Mouse (Mus musculus) midbrain, embryonic 10.5 days (tissue): ENCODE measurements around the gene Rab4a. TPM values are rescaled to one million over a fixed set of nuclear protein-coding genes. Genes with fewer than 3 reads are reported as not detected.

Source experiments
- DNase-seq: peaks from one replicate; pipeline ENCODE4 v3.0.0-alpha.2; 2017; ENCODE audit warnings: low spot score
- H3K27ac ChIP-seq: fragments of 300-500 bp; sonication (generic); replicated peaks from 2 replicates; pipeline ENCODE4 v1.5.1; 2016; ENCODE audit warnings: mild to moderate bottlenecking
- H3K27me3 ChIP-seq: fragments of 300-500 bp; sonication (generic); 2 replicates; pipeline ENCODE4 v1.6.1; 2016; ENCODE audit warnings: low read depth, mild to moderate bottlenecking; ENCODE audit not compliant: poor library complexity, severe bottlenecking
- H3K36me3 ChIP-seq: fragments of 300-500 bp; sonication (generic); 2 replicates; pipeline ENCODE4 v1.6.1; 2016; ENCODE audit warnings: mild to moderate bottlenecking, moderate library complexity
- H3K4me1 ChIP-seq: fragments of 300-500 bp; sonication (generic); 2 replicates; pipeline ENCODE4 v1.6.1; 2016
- H3K4me3 ChIP-seq: fragments of 300-500 bp; sonication (generic); 2 replicates; pipeline ENCODE4 v1.5.1; 2016; ENCODE audit warnings: mild to moderate bottlenecking, moderate library complexity
- H3K9me3 ChIP-seq: fragments of 300-500 bp; sonication (generic); replicated peaks from 2 replicates; pipeline ENCODE4 v1.6.1; 2016; ENCODE audit warnings: mild to moderate bottlenecking
- WGBS: fragments of 180-500 bp; shearing (Covaris S2); methylation state at CpG from one replicate; pipeline ENCODE4 v1.1.7; 2016; 5-methylcytosine and 5-hydroxymethylcytosine counted together
- polyA plus RNA-seq: library from polyadenylated mRNA; unstranded; fragments of >200 nt; fragmentation: Nextera tagmentation; extraction: Ambion mirVana; gene quantifications from 2 replicates; pipeline ENCODE4 v1.2.1, GENCODE M21; 2016

Gene Rab4a
- polyA plus RNA-seq, 1 experiment from 2014 or later = 67.6 TPM

DNA sequence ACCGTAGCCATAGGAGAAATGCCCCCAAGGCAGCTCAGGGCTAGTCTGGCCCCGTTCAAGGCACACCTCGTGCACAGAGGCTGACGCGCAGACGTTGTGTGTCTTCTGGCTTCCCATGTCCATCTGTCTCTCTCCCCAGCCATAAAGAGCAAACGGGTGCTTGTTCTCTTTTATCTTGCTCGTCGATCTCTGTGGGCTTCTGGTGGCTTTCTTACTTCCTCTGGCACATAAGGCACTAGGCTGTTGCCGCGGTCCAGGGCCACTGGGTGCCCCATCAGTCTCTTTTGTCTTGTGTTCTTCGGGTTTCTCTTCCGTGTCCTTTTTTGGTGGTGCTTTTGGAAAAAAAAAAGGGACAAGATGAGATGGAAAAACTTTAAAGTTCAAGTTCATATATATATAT lies 39.3 kb downstream of the Rab4a start:
- DNase-seq = no peak
- no peak overlapping the region for H3K27ac ChIP-seq
- H3K4me3 ChIP-seq = no peak overlapping the region
- peaks cover 42% of the 10 kb centered on the region for H3K36me3 ChIP-seq
- 94% methylated on average over 13 of the region's 13 CpGs for WGBS
- H3K27me3 ChIP-seq = no peaks in the 10 kb centered on the region
- no peaks in the 10 kb centered on the region for H3K9me3 ChIP-seq
- no peaks in the 10 kb centered on the region for H3K4me1 ChIP-seq

DNA sequence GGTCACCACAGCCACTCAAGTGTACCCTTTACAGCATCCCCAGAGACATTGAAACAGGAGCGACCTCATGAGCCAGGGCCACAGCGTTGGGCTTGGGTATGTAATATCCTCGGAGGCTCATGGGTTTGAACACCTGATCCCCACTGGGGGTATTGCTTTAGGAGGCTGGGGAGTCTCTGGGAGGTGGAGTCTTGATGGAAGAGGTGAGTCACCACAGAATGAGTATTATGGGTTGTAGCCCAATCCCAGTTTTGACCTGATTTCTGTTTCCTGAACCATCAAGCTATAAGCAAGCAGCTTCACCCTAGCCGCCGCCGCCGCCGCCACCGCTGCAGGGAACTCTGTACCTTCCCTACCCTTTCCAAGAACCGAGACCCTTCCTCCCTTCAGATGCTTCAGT lies 40.2 kb downstream of the Rab4a start:
- H3K36me3 ChIP-seq = peaks cover 35% of the 10 kb centered on the region
- H3K9me3 ChIP-seq = no peaks in the 10 kb centered on the region
- no peak overlapping the region for H3K4me3 ChIP-seq
- no peaks in the 10 kb centered on the region for H3K4me1 ChIP-seq
- WGBS = 94% methylated on average over 10 of the region's 10 CpGs
- DNase-seq = no peak
- H3K27ac ChIP-seq = no peak overlapping the region
- H3K27me3 ChIP-seq = no peaks in the 10 kb centered on the region

DNA sequence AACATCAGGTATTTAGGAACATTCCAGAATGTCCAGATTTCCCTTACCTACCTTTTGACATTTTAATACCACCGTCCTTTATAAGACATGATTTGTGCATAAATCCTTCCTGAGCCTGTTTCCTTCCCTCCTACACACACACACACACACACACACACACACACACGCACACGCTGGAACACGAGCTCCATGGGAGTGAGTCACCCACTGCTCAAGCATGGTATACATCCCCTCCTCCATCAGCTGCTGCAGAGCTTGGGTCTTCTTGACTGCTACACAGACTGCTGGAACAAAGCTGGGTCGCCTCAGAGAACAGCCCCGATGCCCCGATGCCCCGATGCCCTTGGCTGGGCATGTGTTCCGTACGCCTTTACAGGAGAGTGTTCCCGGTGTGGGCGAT lies 40.7 kb downstream of the Rab4a start:
- Histone ChIP-seq H3K27ac (no peak overlapping the region), H3K27me3 (no peaks in the 10 kb centered on the region), H3K36me3 (peaks cover 30% of the 10 kb centered on the region), H3K9me3 (no peaks in the 10 kb centered on the region), H3K4me3 (no peak overlapping the region), H3K4me1 (no peaks in the 10 kb centered on the region)
- WGBS = 95% methylated on average over 12 of the region's 12 CpGs
- DNase-seq = no peak

- peaks cover 20% of the 10 kb centered on the region for H3K36me3 ChIP-seq
- no peak overlapping the region; the same call in 1 of the 2 replicates for H3K27ac ChIP-seq
- H3K27me3 ChIP-seq = no peaks in the 10 kb centered on the region
- no peak for DNase-seq
- H3K4me1 ChIP-seq = no peaks in the 10 kb centered on the region
- no peak overlapping the region for H3K4me3 ChIP-seq
- H3K9me3 ChIP-seq = no peaks in the 10 kb centered on the region
- WGBS = 79% methylated on average over 3 of the region's 3 CpGs
These were observed 41.8 kb downstream of the Rab4a start for GRCm38 (mm10) chr8:123847546-123847945.

GRCm38 (mm10) chr8:123849352-123849751 lies 43.6 kb downstream of the Rab4a start:
- Histone ChIP-seq H3K36me3 (peaks cover 10% of the 10 kb centered on the region), H3K4me3 (no peak overlapping the region), H3K27me3 (no peaks in the 10 kb centered on the region), H3K27ac (no peak overlapping the region), H3K9me3 (no peaks in the 10 kb centered on the region), H3K4me1 (no peaks in the 10 kb centered on the region)
- DNase-seq = no peak
- 89% methylated on average over 4 of the region's 4 CpGs for WGBS

DNA sequence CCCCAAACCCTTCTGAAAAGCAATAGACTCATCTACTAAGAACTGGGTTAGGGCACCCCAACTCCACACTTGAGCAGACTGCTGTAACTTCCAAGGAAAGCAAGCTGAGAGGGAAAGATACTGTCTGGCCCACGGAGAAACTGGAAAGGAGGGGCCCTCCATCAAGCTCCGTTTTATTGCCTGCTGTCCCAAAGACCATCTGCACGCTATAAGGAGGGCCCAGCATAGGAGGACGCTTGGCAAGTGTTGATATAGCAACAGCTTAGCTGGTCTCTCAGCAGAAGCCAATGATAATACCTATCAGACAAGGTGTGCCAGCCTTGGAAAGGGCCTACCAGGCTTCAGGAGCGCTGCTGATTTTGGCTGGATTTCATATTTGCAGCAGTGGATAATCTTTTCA lies 45.8 kb downstream of the Rab4a start:
- 76% methylated on average over 5 of the region's 5 CpGs for WGBS
- H3K27ac ChIP-seq = no peak overlapping the region
- 0 out of 2 replicates have a peak, but pooled peaks cover 8% of the 10 kb centered on the region for H3K36me3 ChIP-seq
- DNase-seq = no peak
- 0 out of 2 replicates have a peak, but pooled peaks cover 2% of the 10 kb centered on the region for H3K4me1 ChIP-seq
- peaks cover 6% of the 10 kb centered on the region; the same call in 1 of the 2 replicates for H3K9me3 ChIP-seq
- no peaks in the 10 kb centered on the region for H3K27me3 ChIP-seq
- H3K4me3 ChIP-seq = no peak overlapping the region

- Histone ChIP-seq H3K36me3 (0 out of 2 replicates have a peak, but pooled peaks cover 8% of the 10 kb centered on the region), H3K4me3 (no peak overlapping the region), H3K27ac (no peak overlapping the region), H3K4me1 (peaks cover 16% of the 10 kb centered on the region), H3K9me3 (peaks cover 6% of the 10 kb centered on the region; the same call in 1 of the 2 replicates), H3K27me3 (no peaks in the 10 kb centered on the region)
- WGBS = 93% methylated on average over 1 of the region's 1 CpGs
- no peak for DNase-seq
These were observed 48.5 kb downstream of the Rab4a start for GRCm38 (mm10) chr8:123854252-123854651.

DNA sequence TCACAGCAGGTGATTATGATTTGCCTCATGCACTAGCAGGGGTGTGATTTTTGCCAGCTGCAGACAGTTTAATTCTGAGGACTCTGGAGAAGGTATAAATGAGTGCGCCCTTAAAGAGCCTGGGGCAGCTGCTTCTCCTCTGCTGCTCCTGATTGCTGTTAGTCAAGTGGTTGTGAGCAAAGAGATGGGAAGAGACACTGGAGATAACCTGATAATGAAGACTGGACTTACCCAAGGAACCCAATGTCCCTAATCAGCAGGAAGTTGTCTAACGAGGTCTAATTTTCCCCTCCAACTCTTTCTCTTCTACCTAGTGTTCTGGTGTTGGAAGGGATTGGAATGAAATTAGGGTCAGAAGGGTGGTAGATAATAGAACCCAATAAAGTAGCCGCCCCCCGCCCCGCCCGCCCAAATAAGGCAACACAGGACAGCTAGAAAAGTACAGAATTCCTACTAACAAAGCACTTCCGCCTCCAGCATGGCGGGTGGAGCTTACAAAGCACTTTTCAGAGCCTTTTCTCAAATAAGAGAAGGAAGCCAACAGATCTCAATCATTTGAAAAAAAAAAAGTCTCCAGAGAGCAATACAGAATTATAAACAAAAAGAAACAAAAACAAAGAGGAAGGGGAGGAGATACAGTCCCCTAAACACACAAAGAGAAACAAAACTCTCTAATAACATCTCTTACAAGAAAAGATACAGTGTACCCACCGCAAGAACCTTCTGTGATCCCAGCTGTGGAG lies 49.1 kb downstream of the Rab4a start:
- Histone ChIP-seq H3K27me3 (peaks cover 2% of the 10 kb centered on the region), H3K36me3 (0 out of 2 replicates have a peak, but pooled peaks cover 8% of the 10 kb centered on the region)
- 89% methylated on average over 9 of the region's 9 CpGs for WGBS

GRCm38 (mm10) chr8:123857361-123857760 lies 51.6 kb downstream of the Rab4a start:
- H3K4me3 ChIP-seq = peak overlapping the region; percentile 97; the same call in 1 of the 2 replicates
- H3K27me3 ChIP-seq = peaks cover 26% of the 10 kb centered on the region
- H3K9me3 ChIP-seq = peaks cover 6% of the 10 kb centered on the region; the same call in 1 of the 2 replicates
- DNase-seq = no peak
- WGBS = 72% methylated on average over 3 of the region's 3 CpGs
- H3K27ac ChIP-seq = no peak overlapping the region
- 0 out of 2 replicates have a peak, but pooled peaks cover 8% of the 10 kb centered on the region for H3K36me3 ChIP-seq
- H3K4me1 ChIP-seq = peaks cover 22% of the 10 kb centered on the region

More for the DNA sequence above, 49.1 kb downstream of the Rab4a start:
- H3K4me3 ChIP-seq = no peak overlapping the region
- peaks cover 19% of the 10 kb centered on the region for H3K4me1 ChIP-seq
- H3K9me3 ChIP-seq = peaks cover 6% of the 10 kb centered on the region; the same call in 1 of the 2 replicates
- H3K27ac ChIP-seq = no peak overlapping the region
- no peak for DNase-seq

DNA sequence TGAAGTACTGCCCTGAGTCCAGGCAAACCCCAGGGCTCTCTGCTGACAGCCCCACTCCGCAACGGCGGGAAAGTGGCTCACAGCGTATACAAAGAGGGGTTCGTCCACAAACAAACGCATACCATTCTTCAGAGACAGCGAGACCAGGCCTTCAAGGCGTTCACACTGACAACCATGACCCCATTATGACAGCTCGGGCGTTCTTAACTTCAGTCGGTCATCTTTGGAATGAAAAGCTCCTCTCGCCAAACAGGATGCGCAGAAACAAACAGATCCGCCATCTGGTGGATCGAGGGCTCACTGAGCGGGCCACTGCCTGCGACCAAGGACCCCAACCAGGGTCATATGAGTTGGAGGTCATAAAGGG lies 52.8 kb downstream of the Rab4a start:
- H3K27ac ChIP-seq = peak overlapping the region; percentile 87
- under 1% methylated on average over 17 of the region's 17 CpGs for WGBS
- H3K4me3 ChIP-seq = peak overlapping the region; percentile 97
- peaks cover 22% of the 10 kb centered on the region for H3K4me1 ChIP-seq
- H3K36me3 ChIP-seq = 0 out of 2 replicates have a peak, but pooled peaks cover 8% of the 10 kb centered on the region
- peaks cover 36% of the 10 kb centered on the region for H3K27me3 ChIP-seq
- peaks cover 6% of the 10 kb centered on the region; the same call in 1 of the 2 replicates for H3K9me3 ChIP-seq
- peak; percentile 59 for DNase-seq

DNA sequence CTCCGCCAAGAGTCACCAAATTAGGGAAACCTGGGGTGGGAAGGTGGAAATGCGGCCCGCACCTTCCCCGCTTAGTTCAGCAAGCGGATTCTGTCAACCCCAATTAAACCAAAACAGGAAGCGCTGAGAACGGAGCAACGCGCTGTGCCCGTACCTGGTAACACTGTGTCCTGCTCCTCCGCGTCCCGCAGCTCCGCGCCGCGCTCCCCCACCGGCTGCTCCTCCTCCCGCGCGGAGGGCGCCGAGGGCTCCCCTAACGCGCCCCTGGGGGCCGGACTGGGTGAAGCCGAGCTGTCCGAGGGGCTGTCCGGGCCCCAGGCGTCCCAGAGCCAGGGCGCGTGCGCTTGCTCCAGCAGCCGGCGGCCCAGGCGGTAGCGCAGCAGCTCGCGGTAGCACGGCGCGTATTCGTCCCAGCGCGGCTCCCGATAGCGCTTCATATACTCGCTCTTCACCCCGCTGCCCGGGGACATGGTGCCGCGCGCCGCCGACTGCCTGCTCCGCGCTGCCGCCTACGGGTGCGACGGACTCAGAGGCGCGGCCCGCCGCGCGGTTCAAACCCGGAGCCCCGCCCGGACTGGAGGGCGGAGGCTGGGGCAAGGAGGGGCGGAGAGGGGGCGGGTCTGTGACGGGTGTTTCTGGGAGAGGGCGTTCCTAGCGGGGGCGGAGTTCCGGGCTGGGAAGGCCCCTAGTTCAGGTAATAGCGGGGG lies 53.3 kb downstream of the Rab4a start:
- H3K27me3 ChIP-seq = peaks cover 42% of the 10 kb centered on the region
- H3K4me1 ChIP-seq = peaks cover 25% of the 10 kb centered on the region
- H3K27ac ChIP-seq = peak overlapping the region; percentile 87
- under 1% methylated on average over 79 of the region's 79 CpGs for WGBS
- 0 out of 2 replicates have a peak, but pooled peaks cover 8% of the 10 kb centered on the region for H3K36me3 ChIP-seq
- peak; percentile 92 for DNase-seq
- peaks cover 6% of the 10 kb centered on the region; the same call in 1 of the 2 replicates for H3K9me3 ChIP-seq
- peak overlapping the region; percentile 97 for H3K4me3 ChIP-seq

- Histone ChIP-seq H3K4me3 (peak within 1 kb of the TSS; percentile 97), H3K27me3 (peaks cover 47% of the 10 kb centered on the region), H3K36me3 (0 out of 2 replicates have a peak, but pooled peaks cover 2% of the 10 kb centered on the region), H3K9me3 (peaks cover 4% of the 10 kb centered on the region; the same call in 1 of the 2 replicates), H3K27ac (peak within 1 kb of the TSS; percentile 87), H3K4me1 (peaks cover 27% of the 10 kb centered on the region)
- 2% methylated on average over 48 of the region's 48 CpGs for WGBS
- DNase-seq = no peak
These were observed 54.0 kb downstream of the Rab4a start, which contains the start of gene Ccsap for GRCm38 (mm10) chr8:123859648-123860259. TSS of gene Ccsap (minus strand) at chr8:123860209.
